Mouse (Mus musculus): ENCODE results near the gene Mybpc2.

DNA sequence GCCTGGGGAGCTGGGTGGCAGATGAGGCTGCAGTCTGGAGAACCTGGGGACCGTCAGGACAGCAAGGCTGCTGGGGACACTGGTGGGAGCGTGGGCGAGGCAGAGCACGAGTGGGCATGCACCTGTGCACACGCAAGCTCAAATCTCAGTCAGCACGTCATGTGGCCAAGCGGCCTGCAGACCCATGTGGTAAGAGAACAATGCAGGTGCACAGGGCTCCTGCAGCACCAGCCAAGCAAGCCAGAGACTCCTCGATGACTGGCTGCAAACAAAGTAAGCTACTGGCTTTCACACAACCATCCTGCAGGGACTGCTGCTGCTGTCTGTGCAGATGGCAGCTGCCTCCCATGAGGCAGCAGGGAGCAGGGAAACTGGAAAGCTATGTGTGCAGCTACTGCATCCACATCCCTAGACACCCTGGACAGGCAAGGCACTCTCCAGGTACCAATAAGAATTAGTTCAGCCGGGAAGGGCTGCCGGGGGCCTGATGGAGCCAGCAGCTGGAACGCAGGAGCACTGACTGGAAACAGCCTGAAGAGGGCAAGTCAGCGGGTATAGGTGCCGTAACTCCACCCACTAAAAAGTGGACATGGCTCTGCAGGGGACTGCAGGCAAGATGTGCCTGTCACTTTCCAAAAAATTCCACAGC, 37.4 kb downstream of the Mybpc2 start:
- TF ChIP-seq CTCF (conservative IDR thresholded peaks at IDR 0.05; ENCODE audit: low read length) (no peak), POU5F1 (IDR thresholded peaks at IDR 0.05; ENCODE audit: borderline replicate concordance, low read length) (no peak), NANOG (IDR thresholded peaks at IDR 0.05; ENCODE audit: borderline replicate concordance, low read length) (no peak)
